Mouse (Mus musculus) limb, embryonic 15.5 days (tissue): ENCODE measurements around the gene Hist1h1a. TPM values are rescaled to one million over a fixed set of nuclear protein-coding genes. Genes with fewer than 3 reads are reported as not detected.
"Not testable (repeated sequence)": the region's sequence is repeated elsewhere in the genome, so short reads cannot be mapped to it uniquely, and the experiment has no call there.

Experiments used
- ATAC-seq: fragments of 200-750 bp; cut with Nextera tagmentation; 2 replicates; pipeline ENCODE4 v1.8.0; 2017; ENCODE audit warnings: low read depth, moderate TSS enrichment; ENCODE audit not compliant: insufficient number of reproducible peaks, low FRiP score, low TSS enrichment
- H3K27ac ChIP-seq: fragments of 300-500 bp; sonication (generic); 2 replicates; pipeline ENCODE4 v1.5.1; 2015; ENCODE audit warnings: moderate library complexity, mild to moderate bottlenecking, inconsistent platforms
- H3K27me3 ChIP-seq: fragments of 300-500 bp; sonication (generic); 2 replicates; pipeline ENCODE4 v1.6.1; 2015; ENCODE audit warnings: inconsistent platforms
- H3K36me3 ChIP-seq: fragments of 300-500 bp; sonication (generic); 2 replicates; pipeline ENCODE4 v1.6.1; 2015; ENCODE audit warnings: inconsistent platforms
- H3K4me1 ChIP-seq: fragments of 300-500 bp; sonication (generic); 2 replicates; pipeline ENCODE4 v1.6.1; 2015; ENCODE audit warnings: inconsistent platforms
- H3K4me2 ChIP-seq: fragments of 300-500 bp; sonication (generic); 2 replicates; pipeline ENCODE4 v1.6.1; 2015; ENCODE audit warnings: mild to moderate bottlenecking, inconsistent platforms
- H3K4me3 ChIP-seq: fragments of 300-500 bp; sonication (generic); 2 replicates; pipeline ENCODE4 v1.5.1; 2015; ENCODE audit warnings: mild to moderate bottlenecking, inconsistent platforms
- H3K9ac ChIP-seq: fragments of 300-500 bp; sonication (generic); 2 replicates; pipeline ENCODE4 v1.6.1; 2015; ENCODE audit warnings: inconsistent platforms
- H3K9me3 ChIP-seq: fragments of 300-500 bp; sonication (generic); 2 replicates; pipeline ENCODE4 v1.6.1; 2016; ENCODE audit warnings: inconsistent platforms
- WGBS: fragments of 180-500 bp; shearing (Covaris S2); methylation state at CpG from one replicate; pipeline ENCODE4 v1.1.7; 2015; 5-methylcytosine and 5-hydroxymethylcytosine counted together
- polyA plus RNA-seq: library from polyadenylated mRNA; unstranded; fragments of >200 nt; fragmentation: Nextera tagmentation; extraction: Ambion mirVana; gene quantifications from 2 replicates; pipeline ENCODE4 v1.2.1, GENCODE M21; 2015

Gene Hist1h1a
- 0.74 and 2.1 TPM in 2 replicates for polyA plus RNA-seq

DNA sequence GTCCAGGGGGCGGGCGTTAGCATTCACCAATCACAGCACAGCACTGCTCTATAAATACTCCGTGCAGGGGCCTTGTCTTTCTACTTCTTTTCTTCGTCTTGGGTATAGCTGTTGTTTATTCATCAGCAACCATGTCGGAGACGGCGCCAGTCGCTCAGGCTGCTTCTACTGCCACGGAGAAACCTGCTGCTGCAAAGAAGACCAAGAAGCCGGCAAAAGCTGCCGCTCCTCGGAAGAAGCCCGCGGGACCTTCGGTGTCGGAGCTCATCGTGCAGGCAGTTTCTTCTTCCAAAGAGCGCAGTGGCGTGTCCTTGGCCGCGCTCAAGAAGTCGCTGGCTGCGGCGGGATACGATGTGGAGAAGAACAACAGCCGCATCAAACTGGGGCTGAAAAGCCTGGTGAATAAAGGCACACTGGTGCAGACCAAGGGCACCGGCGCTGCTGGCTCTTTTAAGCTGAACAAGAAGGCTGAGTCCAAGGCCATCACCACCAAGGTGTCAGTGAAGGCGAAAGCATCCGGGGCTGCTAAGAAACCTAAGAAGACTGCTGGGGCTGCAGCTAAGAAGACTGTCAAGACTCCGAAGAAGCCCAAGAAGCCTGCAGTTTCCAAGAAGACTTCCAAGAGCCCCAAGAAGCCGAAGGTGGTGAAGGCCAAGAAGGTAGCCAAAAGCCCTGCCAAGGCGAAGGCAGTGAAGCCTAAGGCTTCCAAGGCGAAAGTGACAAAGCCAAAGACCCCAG, at the start of gene Hist1h1a:
Gene Hist1h1a, plus strand, starts transcription at position 81 of the 738 bp plus-strand sequence.
- H3K4me3 ChIP-seq: peak within 1 kb of the TSS; percentile 58
- H3K36me3 ChIP-seq: no peaks in the 10 kb centered on the region
- no peaks in the 10 kb centered on the region for H3K27me3 ChIP-seq
- no peaks in the 10 kb centered on the region for H3K9me3 ChIP-seq
- peaks cover 26% of the 10 kb centered on the region for H3K4me1 ChIP-seq
- peak within 1 kb of the TSS; percentile 68 for H3K9ac ChIP-seq
- peak within 1 kb of the TSS; percentile 96 for H3K27ac ChIP-seq
- WGBS: 3% methylated on average over 34 of the region's 34 CpGs
- H3K4me2 ChIP-seq: peak within 1 kb of the TSS; percentile 84
- ATAC-seq: peak; percentile 75

GRCm38 (mm10) chr13:23716261-23717042, 47.0 kb upstream of the Hist1h1a start:
- Histone ChIP-seq H3K4me1 (no peaks in the 10 kb centered on the region), H3K9me3 (no peaks in the 10 kb centered on the region), H3K36me3 (no peaks in the 10 kb centered on the region), H3K27me3 (no peaks in the 10 kb centered on the region), H3K4me3 (no peak overlapping the region), H3K4me2 (no peak overlapping the region), H3K27ac (no peak overlapping the region), H3K9ac (no peak overlapping the region)
- ATAC-seq: no peak
- 88% methylated on average over 5 of the region's 5 CpGs for WGBS

GRCm38 (mm10) chr13:23717176-23717575, 46.3 kb upstream of the Hist1h1a start:
- Histone ChIP-seq H3K27me3 (no peaks in the 10 kb centered on the region), H3K4me3 (no peak overlapping the region), H3K4me2 (no peak overlapping the region), H3K9me3 (no peaks in the 10 kb centered on the region), H3K9ac (no peak overlapping the region), H3K4me1 (no peaks in the 10 kb centered on the region), H3K36me3 (no peaks in the 10 kb centered on the region), H3K27ac (no peak overlapping the region)
- no peak for ATAC-seq
- WGBS: 52% methylated on average over 11 of the region's 11 CpGs

DNA sequence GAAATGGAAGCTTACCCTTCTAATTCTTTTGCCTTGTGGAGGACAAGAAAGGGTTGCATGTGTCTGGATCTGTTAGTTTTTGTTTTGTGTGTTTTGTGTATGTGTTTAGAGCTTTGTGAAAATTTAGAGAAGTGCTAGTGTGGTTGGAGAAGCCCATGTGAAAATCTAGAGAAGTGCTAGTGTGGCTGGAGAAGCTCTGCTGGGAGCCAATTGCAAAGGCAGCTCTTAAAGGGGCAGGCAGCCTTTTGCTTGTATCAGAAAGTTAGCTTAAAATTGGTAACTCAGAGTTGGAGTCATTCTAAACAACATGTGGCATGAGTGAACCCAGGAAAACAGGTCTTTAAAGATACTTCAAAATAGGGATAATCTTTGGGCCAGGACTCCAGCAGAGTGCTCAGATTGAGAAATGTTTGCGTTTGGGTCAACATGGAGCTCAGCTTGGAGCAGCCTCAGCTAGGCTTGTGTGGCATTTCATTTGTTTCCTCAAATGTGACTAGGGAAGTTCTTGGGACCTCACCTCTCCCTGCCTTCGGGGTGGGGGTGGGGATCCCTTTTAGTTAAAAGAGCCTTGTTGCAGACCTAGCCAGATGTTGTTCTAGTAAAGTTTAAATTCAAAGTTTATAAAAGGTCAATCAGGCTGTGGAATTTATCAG, 45.7 kb upstream of the Hist1h1a start:
- H3K36me3 ChIP-seq, H3K27me3 ChIP-seq, H3K4me1 ChIP-seq, H3K9ac ChIP-seq, H3K4me3 ChIP-seq, H3K27ac ChIP-seq, H3K4me2 ChIP-seq, ATAC-seq, H3K9me3 ChIP-seq: not testable (repeated sequence)
- 11% methylated on average over 2 of the region's 2 CpGs for WGBS

GRCm38 (mm10) chr13:23724239-23724638, 39.2 kb upstream of the Hist1h1a start:
- Histone ChIP-seq H3K9me3 (no peaks in the 10 kb centered on the region), H3K36me3 (no peaks in the 10 kb centered on the region), H3K9ac (no peak overlapping the region), H3K4me1 (no peaks in the 10 kb centered on the region), H3K4me3 (no peak overlapping the region), H3K4me2 (no peak overlapping the region), H3K27ac (no peak overlapping the region), H3K27me3 (no peaks in the 10 kb centered on the region)
- no peak for ATAC-seq
- 88% methylated on average over 4 of the region's 4 CpGs for WGBS

- no peaks in the 10 kb centered on the region for H3K36me3 ChIP-seq
- WGBS: no CpG with 5 or more reads among the region's 1 CpGs
- no peak overlapping the region for H3K27ac ChIP-seq
- H3K9ac ChIP-seq: no peak overlapping the region
- no peaks in the 10 kb centered on the region for H3K27me3 ChIP-seq
- H3K4me2 ChIP-seq: no peak overlapping the region
- no peak overlapping the region for H3K4me3 ChIP-seq
- H3K4me1 ChIP-seq: no peaks in the 10 kb centered on the region
- ATAC-seq: no peak
- H3K9me3 ChIP-seq: no peaks in the 10 kb centered on the region
These were observed 38.3 kb upstream of the Hist1h1a start for GRCm38 (mm10) chr13:23725213-23725612.

- ATAC-seq: no peak
These were observed 34.8 kb upstream of the Hist1h1a start for GRCm38 (mm10) chr13:23728472-23729191.

DNA sequence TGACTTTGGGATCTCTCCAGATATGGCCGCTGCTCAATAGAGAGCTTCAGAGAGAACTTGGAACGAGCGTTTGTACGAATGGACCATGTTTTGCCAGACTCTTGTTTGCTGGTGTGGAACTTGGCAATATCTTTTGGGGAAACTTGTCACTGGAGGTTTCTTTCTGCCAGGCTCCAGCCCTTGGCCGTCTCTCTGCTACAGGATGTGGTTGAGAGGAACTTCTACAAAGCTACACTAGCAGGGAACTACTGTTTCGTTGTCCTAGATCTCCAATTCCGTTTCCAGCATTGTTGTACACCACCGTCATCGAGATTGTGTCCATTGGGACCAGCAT, 34.3 kb upstream of the Hist1h1a start:
- Histone ChIP-seq H3K36me3 (no peaks in the 10 kb centered on the region), H3K4me2 (no peak overlapping the region), H3K27me3 (no peaks in the 10 kb centered on the region), H3K9me3 (no peaks in the 10 kb centered on the region), H3K4me3 (no peak overlapping the region), H3K27ac (no peak overlapping the region), H3K4me1 (no peaks in the 10 kb centered on the region), H3K9ac (no peak overlapping the region)
- WGBS: 87% methylated on average over 9 of the region's 9 CpGs
- no peak for ATAC-seq

More at GRCm38 (mm10) chr13:23728472-23729191, 34.8 kb upstream of the Hist1h1a start:
- no peak overlapping the region for H3K9ac ChIP-seq
- WGBS: 89% methylated on average over 18 of the region's 18 CpGs
- H3K9me3 ChIP-seq: no peaks in the 10 kb centered on the region
- no peak overlapping the region for H3K27ac ChIP-seq
- H3K4me1 ChIP-seq: no peaks in the 10 kb centered on the region
- H3K27me3 ChIP-seq: no peaks in the 10 kb centered on the region
- H3K4me2 ChIP-seq: no peak overlapping the region
- no peak overlapping the region for H3K4me3 ChIP-seq
- H3K36me3 ChIP-seq: no peaks in the 10 kb centered on the region

DNA sequence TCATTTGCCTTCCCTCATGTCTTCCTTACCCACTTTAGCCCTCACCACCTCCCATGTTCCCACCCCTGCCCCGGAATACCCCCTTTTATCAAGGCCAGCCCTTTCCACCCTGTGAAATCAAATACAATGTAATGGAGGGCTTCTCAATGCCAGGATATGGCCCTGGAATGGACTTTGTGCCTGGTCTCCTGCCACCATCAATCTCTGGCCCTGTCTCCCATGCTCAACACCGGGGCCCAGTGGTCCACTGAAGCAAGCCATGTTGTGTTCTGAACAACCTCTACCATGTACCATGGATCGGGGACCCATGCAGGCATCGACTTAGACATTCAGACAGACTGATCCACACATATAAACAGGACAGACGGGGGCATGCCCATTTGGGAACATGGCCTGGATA, 33.8 kb upstream of the Hist1h1a start:
- H3K9me3 ChIP-seq: no peaks in the 10 kb centered on the region
- no peaks in the 10 kb centered on the region for H3K36me3 ChIP-seq
- ATAC-seq: no peak
- no peak overlapping the region for H3K4me3 ChIP-seq
- no peak overlapping the region for H3K4me2 ChIP-seq
- no peaks in the 10 kb centered on the region for H3K27me3 ChIP-seq
- H3K9ac ChIP-seq: no peak overlapping the region
- no peaks in the 10 kb centered on the region for H3K4me1 ChIP-seq
- WGBS: 94% methylated on average over 5 of the region's 5 CpGs
- no peak overlapping the region for H3K27ac ChIP-seq

DNA sequence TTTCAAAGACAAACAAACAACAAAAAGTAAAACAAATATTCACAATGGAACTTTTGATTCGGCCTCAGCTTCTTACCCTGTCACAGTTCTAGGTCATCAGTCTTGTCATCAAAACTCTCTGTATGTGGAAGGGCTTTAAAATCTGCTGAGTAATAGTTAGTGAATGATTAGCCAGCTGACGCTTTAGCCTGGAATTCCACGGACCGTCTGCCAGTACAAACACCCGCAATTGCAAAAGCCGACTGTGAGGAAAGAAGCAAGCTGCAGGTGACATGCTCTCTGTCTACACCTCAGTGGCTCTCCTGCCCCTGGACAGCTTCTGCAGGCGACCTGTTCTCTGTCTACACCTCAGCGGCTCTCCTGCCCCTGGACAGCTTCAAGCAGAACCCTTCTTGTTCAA, 33.0 kb upstream of the Hist1h1a start:
- no peak overlapping the region for H3K4me3 ChIP-seq
- WGBS: 39% methylated on average over 8 of the region's 8 CpGs
- H3K9ac ChIP-seq: no peak overlapping the region
- no peaks in the 10 kb centered on the region for H3K36me3 ChIP-seq
- no peak overlapping the region for H3K27ac ChIP-seq
- H3K4me2 ChIP-seq: no peak overlapping the region
- no peaks in the 10 kb centered on the region for H3K9me3 ChIP-seq
- no peaks in the 10 kb centered on the region for H3K27me3 ChIP-seq
- H3K4me1 ChIP-seq: no peaks in the 10 kb centered on the region
- no peak for ATAC-seq

- Histone ChIP-seq H3K4me2 (no peak overlapping the region), H3K4me1 (no peaks in the 10 kb centered on the region), H3K27me3 (no peaks in the 10 kb centered on the region), H3K9ac (no peak overlapping the region), H3K27ac (no peak overlapping the region), H3K4me3 (no peak overlapping the region), H3K36me3 (no peaks in the 10 kb centered on the region), H3K9me3 (no peaks in the 10 kb centered on the region)
- 26% methylated on average over 8 of the region's 8 CpGs for WGBS
- no peak for ATAC-seq
These were observed 31.2 kb upstream of the Hist1h1a start for GRCm38 (mm10) chr13:23732156-23732804.
